Mouse (Mus musculus) kidney, adult 10 weeks (tissue): ENCODE data around the gene Tap1. TPM values are rescaled to one million over a fixed set of nuclear protein-coding genes. Genes with fewer than 3 reads are reported as not detected.

ENCODE experiments used
- polyA plus RNA-seq: library from polyadenylated mRNA; stranded (reverse); fragments of 350-450 nt; fragmentation: Illumina TruSeq; extraction: RNeasy Lipid Tissue Mini Kit (QIAGEN cat#74804); gene quantifications from one replicate; pipeline ENCODE4 v1.2.3, GENCODE M21; 2014; ENCODE audit warnings: low read depth, low replicate concordance

Tap1 gene
- 1.2 TPM for polyA plus RNA-seq

DNA sequence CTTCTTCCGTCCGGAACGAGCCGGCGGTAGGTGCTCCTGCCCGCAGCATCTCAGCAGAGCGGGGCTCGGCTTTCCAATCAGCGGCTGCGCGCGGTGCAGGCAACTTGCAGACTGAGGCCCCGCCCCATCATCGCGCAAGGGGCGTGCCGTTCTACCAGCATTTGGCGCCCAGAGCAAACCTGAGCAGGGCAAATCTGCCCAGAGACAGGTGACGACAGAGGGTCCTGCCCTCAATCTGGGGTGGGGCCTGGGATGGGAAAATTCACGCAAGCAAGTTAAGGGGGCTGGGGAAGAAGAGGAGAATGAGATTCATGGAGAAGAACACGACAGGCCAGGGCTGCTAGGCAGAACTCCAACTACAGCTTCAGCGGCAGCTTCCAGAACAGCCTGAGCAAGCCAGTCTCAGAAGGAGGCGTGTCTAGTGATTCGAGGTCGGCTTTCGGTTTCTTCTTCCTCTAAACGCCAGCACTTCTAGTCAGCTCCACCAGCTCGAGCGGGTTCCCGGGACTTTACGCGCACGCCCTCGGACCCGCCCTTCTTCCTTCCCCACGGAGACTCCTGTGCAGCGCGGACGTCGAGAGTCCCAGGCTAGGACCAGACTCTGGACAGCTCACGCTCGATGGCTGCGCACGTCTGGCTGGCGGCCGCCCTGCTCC, at the start of gene Tap1, which contains the start of gene Psmb9:
Gene Tap1, plus strand, starts transcription at position 293 of the 656 bp plus-strand sequence.
Gene Psmb9, minus strand, starts transcription at position 504 of the 656 bp plus-strand sequence.

GRCm38 (mm10) chr17:34143033-34143432, 44.3 kb upstream of the Tap1 start, which contains the start of gene H2-DMb2:
Gene H2-DMb2 (plus strand): TSS chr17:34143307.

DNA sequence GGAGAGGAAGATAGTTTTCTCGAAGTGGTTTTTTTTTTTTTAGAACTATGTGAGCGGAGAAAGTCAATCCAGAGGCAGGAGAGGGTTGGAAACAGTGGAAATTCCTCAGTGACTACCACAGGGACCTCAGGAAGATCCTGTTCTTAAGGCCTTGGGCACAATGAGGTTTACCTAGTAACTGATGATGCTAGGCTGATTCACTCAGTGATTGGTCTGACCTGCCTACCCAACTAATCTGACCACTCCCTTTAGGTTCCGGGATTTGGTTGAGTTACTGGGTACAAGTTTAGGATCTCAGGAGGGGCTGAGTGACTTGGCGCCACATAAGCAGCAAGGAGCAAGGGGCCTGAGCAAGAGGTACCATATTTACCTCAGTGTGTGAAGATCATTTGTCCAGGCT, 34.4 kb upstream of the Tap1 start, which contains the start of gene H2-DMb1:
Gene H2-DMb1, plus strand, starts transcription at position 150 of the 400 bp plus-strand sequence.

GRCm38 (mm10) chr17:34196941-34197894, 9.9 kb downstream of the Tap1 start, which contains the start of gene Psmb8:
Gene Psmb8 (plus strand): TSS chr17:34197721.

DNA sequence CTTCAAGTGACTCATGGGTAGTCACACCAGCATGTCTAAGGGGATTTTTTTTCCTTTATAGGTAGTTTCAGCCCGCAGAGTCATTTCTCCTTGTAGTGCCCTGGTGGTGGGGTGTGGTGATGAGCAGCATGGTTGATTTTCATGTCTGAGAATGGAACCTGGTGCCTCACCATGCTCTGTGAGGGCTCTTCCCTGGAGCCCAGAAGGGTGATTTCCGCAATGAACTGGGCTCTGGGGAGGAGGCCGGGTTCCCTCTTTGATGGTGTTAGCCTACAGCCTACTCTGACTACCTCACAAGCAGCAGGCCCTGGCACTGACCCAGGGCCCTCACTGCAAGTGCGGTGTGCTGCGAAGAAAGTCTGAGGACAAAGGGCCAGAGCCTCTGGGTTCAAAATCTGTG, 16.1 kb downstream of the Tap1 start, which contains the start of gene Tap2:
Gene Tap2, plus strand, starts transcription at position 84 of the 400 bp plus-strand sequence.

GRCm38 (mm10) chr17:34238706-34239105, 51.4 kb downstream of the Tap1 start, which contains the start of gene H2-Ob:
Gene H2-Ob (plus strand): TSS chr17:34238903.

Other genes starting within 250 kb of the Tap1 start
- gene Pfdn6, start 247.2 kb upstream of the Tap1 start, polyA plus RNA-seq, result 15.7 TPM
- 0.24 TPM for gene Wdr46, start 246.9 kb upstream of the Tap1 start, polyA plus RNA-seq
- gene B3galt4, start 236.1 kb upstream of the Tap1 start, polyA plus RNA-seq, result not detected
- 2.9 TPM for gene Vps52, start 231.7 kb upstream of the Tap1 start, polyA plus RNA-seq
- gene Rps18, start 231.6 kb upstream of the Tap1 start, polyA plus RNA-seq, result 17.5 TPM
- gene H2-K1, start 187.2 kb upstream of the Tap1 start, polyA plus RNA-seq, result 78.8 TPM
- gene Ring1, start 162.9 kb upstream of the Tap1 start, polyA plus RNA-seq, result 0.44 TPM
- gene H2-Ke6, start 159.5 kb upstream of the Tap1 start, polyA plus RNA-seq, result 3.7 TPM
- gene Slc39a7, start 155.9 kb upstream of the Tap1 start, polyA plus RNA-seq, result 0.73 TPM
- gene Rxrb, start 155.7 kb upstream of the Tap1 start, polyA plus RNA-seq, result 0.77 TPM
- gene Col11a2, start 148.1 kb upstream of the Tap1 start, polyA plus RNA-seq, result not detected
- gene H2-Oa, start 95.2 kb upstream of the Tap1 start, polyA plus RNA-seq, result not detected
- not detected for gene H2-DMa, start 68.0 kb upstream of the Tap1 start, polyA plus RNA-seq
- 167 TPM for gene Brd2, start 64.9 kb upstream of the Tap1 start, polyA plus RNA-seq
- gene H2-DMb2, start 44.2 kb upstream of the Tap1 start, polyA plus RNA-seq, result 0.44 TPM
- 7.9 TPM for gene H2-DMb1, start 34.5 kb upstream of the Tap1 start, polyA plus RNA-seq
- not detected for gene Psmb9, start 211 bp downstream of the Tap1 start, polyA plus RNA-seq
- 0.73 TPM for gene Psmb8, start 10.2 kb downstream of the Tap1 start, polyA plus RNA-seq
- gene Tap2, start 16.0 kb downstream of the Tap1 start, polyA plus RNA-seq, result not detected
- 1.1 TPM for gene H2-Ob, start 51.4 kb downstream of the Tap1 start, polyA plus RNA-seq
- 18.3 TPM for gene H2-Ab1, start 70.1 kb downstream of the Tap1 start, polyA plus RNA-seq
- gene H2-Aa, start 100.3 kb downstream of the Tap1 start, polyA plus RNA-seq, result 51.8 TPM
- gene H2-Eb1, start 118.3 kb downstream of the Tap1 start, polyA plus RNA-seq, result 2.6 TPM
- gene H2-Eb2, start 138.1 kb downstream of the Tap1 start, polyA plus RNA-seq, result not detected
- not detected for gene Btnl2, start 167.3 kb downstream of the Tap1 start, polyA plus RNA-seq
- gene Btnl1, start 189.6 kb downstream of the Tap1 start, polyA plus RNA-seq, result not detected
- 1.9 TPM for gene BC051142, start 211.3 kb downstream of the Tap1 start, polyA plus RNA-seq